Mouse (Mus musculus) right cerebral cortex, adult 18-20 months (tissue): ENCODE measurements around the gene Mdga1.
"Not testable (repeated sequence)": the region's sequence is repeated elsewhere in the genome, so short reads cannot be mapped to it uniquely, and the experiment has no call there.

Source experiments
- DNase-seq: peaks from one replicate; pipeline ENCODE4 v3.0.0; 2022; ENCODE audit warnings: mixed read lengths

The Mdga1 gene

DNA sequence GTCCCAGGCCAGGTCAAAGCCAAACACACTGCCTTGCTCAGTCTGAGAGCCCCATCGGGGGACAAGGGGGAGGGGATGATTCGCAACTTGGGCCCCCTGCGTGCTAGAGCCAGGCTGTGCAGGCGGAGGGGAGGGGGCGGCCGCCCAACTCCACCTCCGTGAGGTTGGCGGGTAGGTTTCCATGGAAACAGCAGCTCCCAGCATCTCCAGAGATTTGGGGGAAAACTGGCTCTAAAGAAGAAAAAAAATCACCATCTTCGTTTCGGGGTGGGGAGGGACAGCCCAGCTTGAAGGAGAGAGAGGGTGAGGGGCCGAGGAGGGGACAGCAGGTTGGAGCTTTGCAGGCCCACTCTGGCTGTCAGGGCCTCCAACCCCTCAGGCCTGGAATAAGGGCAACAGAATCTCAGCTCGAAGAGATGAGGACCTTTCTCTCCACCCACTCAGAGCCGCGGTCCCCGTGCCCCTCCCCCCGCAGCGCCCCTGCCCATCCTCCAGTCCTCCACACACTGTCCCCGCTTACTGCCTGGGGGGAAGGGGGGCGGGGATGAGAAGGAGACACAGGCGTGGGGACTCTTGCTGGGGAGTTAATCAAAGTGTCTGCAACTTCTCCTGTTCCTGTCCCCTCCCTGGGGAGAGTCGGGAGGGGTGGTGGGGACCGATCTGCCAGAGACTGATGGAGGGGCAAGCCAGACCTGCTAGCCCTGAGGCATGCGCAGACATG lies 174.7 kb downstream of the Mdga1 start:
- peak; percentile 51 for DNase-seq

GRCm38 (mm10) chr17:29791531-29792050 lies 178.3 kb downstream of the Mdga1 start:
- no peak for DNase-seq

- no peak for DNase-seq
Measured at GRCm38 (mm10) chr17:29790231-29790740, 179.6 kb downstream of the Mdga1 start.

DNA sequence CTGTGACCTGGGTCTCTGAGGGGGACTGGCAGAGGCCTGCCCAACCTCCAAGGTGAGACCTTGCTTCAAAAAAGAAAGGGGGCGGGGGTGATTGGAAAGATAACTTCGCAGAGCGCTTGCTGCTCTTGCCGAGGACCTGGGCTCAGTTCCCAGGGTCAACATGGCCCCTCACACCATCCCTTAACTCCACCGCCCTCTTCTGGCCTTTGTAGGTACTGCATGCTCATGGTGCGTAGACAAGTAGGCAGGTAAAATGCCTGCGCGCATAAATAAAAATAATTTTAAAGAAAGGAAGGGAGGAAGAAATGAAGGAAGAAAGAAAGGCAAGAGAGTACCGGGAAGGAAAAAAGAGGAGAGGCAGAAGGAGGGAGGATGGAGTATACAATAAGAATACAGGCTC lies 180.2 kb downstream of the Mdga1 start:
- DNase-seq: no peak

DNA sequence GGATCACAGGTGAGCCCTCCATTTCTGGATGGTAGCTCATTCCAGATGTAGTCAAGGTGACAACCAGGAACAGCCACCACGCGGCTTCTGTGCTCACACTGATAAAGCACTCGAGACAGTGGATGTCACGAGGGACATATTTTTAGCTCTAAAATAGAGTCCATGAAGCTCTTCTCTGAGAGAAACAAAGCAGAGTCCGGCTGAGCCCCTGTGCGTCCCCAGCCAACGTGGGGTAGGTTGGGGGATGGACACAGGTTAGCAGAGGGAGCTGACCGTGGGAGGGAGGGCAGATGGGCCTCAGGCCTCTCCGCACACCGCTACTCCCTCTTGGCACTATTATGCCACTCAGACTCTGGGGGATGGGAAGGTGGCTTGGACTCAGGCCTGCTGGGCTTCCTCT lies 181.3 kb downstream of the Mdga1 start:
- no peak for DNase-seq

DNA sequence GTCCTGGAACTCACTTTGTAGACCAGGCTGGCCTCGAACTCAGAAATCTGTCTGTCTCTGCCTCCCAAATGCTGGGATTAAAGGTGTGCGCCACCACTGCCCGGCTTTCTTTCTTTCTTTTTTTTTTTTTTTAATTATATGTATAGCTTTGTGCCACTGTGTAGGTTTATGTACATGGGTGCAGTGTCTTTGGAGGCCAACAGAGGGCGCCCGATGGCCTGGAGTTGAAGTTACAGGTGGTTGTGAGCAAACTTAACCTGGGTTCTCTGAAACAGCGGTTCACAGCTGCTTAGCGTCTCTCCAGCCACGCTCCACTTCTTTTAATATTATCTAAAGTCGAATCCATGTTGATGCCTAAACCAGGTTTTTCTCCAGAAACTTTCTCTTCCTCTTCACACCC lies 185.1 kb downstream of the Mdga1 start:
- DNase-seq: no peak

GRCm38 (mm10) chr17:29781472-29781871 lies 188.4 kb downstream of the Mdga1 start:
- DNase-seq: not testable (repeated sequence)

DNA sequence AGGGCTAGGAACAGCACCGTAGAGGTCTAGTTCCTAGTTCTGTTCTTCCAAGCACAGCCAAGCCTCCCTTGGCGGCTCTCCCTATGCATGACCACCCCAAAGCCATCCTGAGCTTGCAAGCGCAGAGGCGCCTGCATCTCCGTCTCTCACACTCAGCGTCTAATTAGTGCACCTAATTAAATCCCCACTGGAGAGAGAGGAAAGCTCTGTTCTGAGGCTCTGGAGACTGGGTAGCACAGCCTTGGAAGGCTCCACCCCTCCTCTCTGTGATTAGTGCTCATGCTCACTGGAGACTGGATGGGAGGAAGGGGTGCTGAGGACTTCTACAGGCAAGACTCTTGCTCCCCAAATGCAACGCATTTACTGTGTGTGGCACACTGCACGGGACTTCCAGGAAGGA lies 191.9 kb downstream of the Mdga1 start:
- DNase-seq: no peak
